Mouse (Mus musculus): ENCODE measurements around the gene 4933428G20Rik. TPM values are rescaled to one million over a fixed set of nuclear protein-coding genes. Genes with fewer than 3 reads are reported as not detected.
A peak's percentile ranks its signal among the peaks of the same experiment; 100 is the strongest.

The 4933428G20Rik gene
- total and polyA plus RNA-seq, 3 experiments = not detected

DNA sequence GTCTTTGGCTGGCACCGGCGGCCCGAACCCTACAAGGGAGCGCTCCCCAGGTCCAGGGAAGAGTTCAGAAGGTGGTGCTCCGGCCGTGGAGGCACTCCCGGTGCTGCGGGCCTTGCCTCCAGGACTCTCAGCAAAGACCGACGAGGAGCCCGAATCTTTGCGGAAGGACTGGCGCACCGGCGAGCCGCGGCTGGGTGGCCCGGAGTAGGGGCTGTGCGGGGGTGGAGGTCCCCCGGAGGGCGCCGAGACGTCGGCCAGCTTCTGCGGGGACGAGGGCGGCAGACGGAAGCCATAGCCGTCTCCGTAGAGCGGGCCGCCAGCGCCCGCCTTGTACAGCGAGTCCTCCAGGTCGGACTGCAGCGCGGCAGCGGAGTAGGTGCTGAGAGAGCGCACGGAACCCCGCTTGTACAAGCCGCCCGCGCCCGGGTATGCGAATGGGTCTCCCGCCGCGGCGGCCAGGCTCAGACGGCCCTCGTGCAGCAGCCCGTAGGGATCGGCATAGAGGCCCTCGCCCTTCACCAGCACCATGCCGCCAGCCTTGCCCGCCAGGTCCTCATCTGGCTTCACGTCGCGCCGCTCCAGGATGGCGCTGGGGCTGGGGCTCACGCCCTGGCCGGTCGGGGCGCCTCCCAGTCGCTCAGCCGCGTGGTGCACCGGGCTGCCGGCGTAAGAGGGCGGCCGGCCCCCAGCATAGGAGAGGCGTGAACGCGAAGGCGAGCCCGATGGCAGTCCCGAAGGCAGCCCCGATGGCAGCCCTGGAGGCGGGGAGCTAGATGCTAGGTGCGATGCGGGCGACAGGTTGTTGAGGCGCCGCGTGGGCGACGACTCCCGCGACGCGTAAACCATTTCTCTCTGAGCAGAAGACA, 34.5 kb upstream of the 4933428G20Rik start:
- H3K27me3 ChIP-seq (ENCODE audit: insufficient read depth, low read length) = peaks cover 59% of the 10 kb centered on the region
- peaks cover 10% of the 10 kb centered on the region for H3K9me3 ChIP-seq (replicated peaks)
- no peak for ATAC-seq (ENCODE audit: extremely low read depth, insufficient number of reproducible peaks, low FRiP score, poor library complexity, severe bottlenecking)
- DNase-seq (ENCODE audit: low spot score) = no peak
- no peaks in the 10 kb centered on the region for H3K36me3 ChIP-seq (replicated peaks)
- TF ChIP-seq GATA1 (IDR thresholded peaks at IDR 0.05; ENCODE audit: borderline replicate concordance, low read length) = no peak
- TF ChIP-seq TAL1 (conservative IDR thresholded peaks at IDR 0.05; ENCODE audit: low read depth, low read length) = no peak
- no peak for TF ChIP-seq GATA2 (IDR thresholded peaks at IDR 0.05; ENCODE audit: borderline replicate concordance, low read depth, low read length)
- no peak overlapping the region for H3K4me3 ChIP-seq (ENCODE audit: low read depth, low read length)
- peaks cover 24% of the 10 kb centered on the region for H3K4me1 ChIP-seq (ENCODE audit: insufficient read depth, low read depth, low read length)

- ATAC-seq (ENCODE audit: extremely low read depth, insufficient number of reproducible peaks, low FRiP score, poor library complexity, severe bottlenecking) = no peak
Observed at GRCm38 (mm10) chr11:97533653-97534052, 33.5 kb upstream of the 4933428G20Rik start.

DNA sequence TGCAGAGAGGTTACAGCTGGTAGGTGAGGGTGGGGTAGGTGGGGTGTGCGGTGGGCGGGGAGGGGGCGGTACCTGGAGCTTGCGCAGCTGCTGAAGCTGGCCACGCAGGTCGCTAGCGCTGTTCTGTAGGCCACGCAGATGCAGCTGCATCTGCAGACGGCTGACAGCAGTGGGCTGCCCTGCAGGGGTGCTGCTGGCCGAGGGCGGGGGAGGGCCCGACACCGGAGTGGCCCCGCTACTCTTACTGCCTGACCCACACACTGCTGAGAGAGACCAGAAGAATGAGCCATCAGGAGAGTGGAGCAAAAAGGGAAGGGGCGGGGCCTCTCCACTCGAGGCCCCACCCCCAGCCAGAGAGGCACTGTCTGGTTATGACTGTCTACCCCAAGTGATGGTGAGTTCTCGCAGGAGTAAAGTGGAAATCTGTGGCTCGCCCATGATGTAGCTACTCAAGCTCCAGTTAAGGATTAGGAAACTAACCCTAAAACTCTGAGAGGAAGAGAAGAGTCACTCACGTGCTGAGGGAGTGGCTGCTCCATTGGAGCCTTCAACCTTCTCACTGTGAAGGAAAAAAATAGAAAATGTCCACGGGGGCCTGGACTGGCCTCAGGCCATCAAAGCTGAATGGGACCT, 32.9 kb upstream of the 4933428G20Rik start:
- Histone ChIP-seq H3K36me3 (replicated peaks) (no peaks in the 10 kb centered on the region), H3K27me3 (ENCODE audit: insufficient read depth, low read length) (peaks cover 62% of the 10 kb centered on the region), H3K9me3 (replicated peaks) (peaks cover 10% of the 10 kb centered on the region), H3K4me3 (ENCODE audit: low read depth, low read length) (peak overlapping the region; percentile 41; the same call in 1 of the 2 replicates), H3K4me1 (ENCODE audit: insufficient read depth, low read depth, low read length) (peaks cover 23% of the 10 kb centered on the region)
- ATAC-seq (ENCODE audit: extremely low read depth, insufficient number of reproducible peaks, low FRiP score, poor library complexity, severe bottlenecking) = no peak
- peak; percentile 58 for DNase-seq (ENCODE audit: low spot score)
- TF ChIP-seq TAL1 (conservative IDR thresholded peaks at IDR 0.05; ENCODE audit: low read depth, low read length) (no peak), CTCF (IDR thresholded peaks at IDR 0.05; ENCODE audit: low read depth, low read length) (no peak), GATA2 (IDR thresholded peaks at IDR 0.05; ENCODE audit: borderline replicate concordance, low read depth, low read length) (no peak), GATA1 (IDR thresholded peaks at IDR 0.05; ENCODE audit: borderline replicate concordance, low read length) (no peak), POLR2AphosphoS5 (IDR thresholded peaks at IDR 0.05; ENCODE audit: insufficient replicate concordance, low read depth, low read length) (no peak)

More at GRCm38 (mm10) chr11:97533653-97534052, 33.5 kb upstream of the 4933428G20Rik start:
- peaks cover 56% of the 10 kb centered on the region for H3K27me3 ChIP-seq (ENCODE audit: insufficient read depth, low read length)
- peaks cover 10% of the 10 kb centered on the region for H3K9me3 ChIP-seq (replicated peaks)
- H3K36me3 ChIP-seq (replicated peaks) = no peaks in the 10 kb centered on the region
- TF ChIP-seq GATA2 (IDR thresholded peaks at IDR 0.05; ENCODE audit: borderline replicate concordance, low read depth, low read length) = no peak
- no peak for TF ChIP-seq POLR2AphosphoS5 (IDR thresholded peaks at IDR 0.05; ENCODE audit: insufficient replicate concordance, low read depth, low read length)
- TF ChIP-seq GATA1 (IDR thresholded peaks at IDR 0.05; ENCODE audit: borderline replicate concordance, low read length) = no peak
- TF ChIP-seq TAL1 (conservative IDR thresholded peaks at IDR 0.05; ENCODE audit: low read depth, low read length) = no peak
- no peak for TF ChIP-seq CTCF (IDR thresholded peaks at IDR 0.05; ENCODE audit: low read depth, low read length)
- DNase-seq (ENCODE audit: low spot score) = no peak
- H3K4me3 ChIP-seq (ENCODE audit: low read depth, low read length) = no peak overlapping the region
- H3K4me1 ChIP-seq (ENCODE audit: insufficient read depth, low read depth, low read length) = peaks cover 23% of the 10 kb centered on the region

DNA sequence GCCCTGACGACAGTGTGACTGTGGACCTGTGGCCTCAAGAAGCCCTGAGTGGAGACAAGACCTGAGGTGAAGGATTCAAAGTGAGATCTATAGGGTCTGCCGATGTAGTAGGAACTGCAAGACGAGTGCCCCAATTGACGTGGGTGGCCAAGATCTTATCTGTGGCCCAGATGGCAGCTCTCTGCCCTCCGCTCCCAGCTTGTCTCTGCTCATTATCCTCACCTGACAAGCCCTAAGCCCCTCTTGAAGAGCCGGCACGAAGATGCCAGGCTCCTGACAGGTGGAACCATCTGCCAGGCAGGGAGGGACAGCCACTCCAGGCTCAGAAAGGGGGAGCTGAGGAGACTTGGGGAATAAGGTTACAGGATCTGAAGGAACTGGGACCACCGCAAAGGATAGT, 32.2 kb upstream of the 4933428G20Rik start:
- TF ChIP-seq GATA2 (IDR thresholded peaks at IDR 0.05; ENCODE audit: borderline replicate concordance, low read depth, low read length) = no peak
- TF ChIP-seq TAL1 (conservative IDR thresholded peaks at IDR 0.05; ENCODE audit: low read depth, low read length) = no peak
- TF ChIP-seq GATA1 (IDR thresholded peaks at IDR 0.05; ENCODE audit: borderline replicate concordance, low read length) = no peak
- no peak for TF ChIP-seq POLR2AphosphoS5 (IDR thresholded peaks at IDR 0.05; ENCODE audit: insufficient replicate concordance, low read depth, low read length)
- no peak for TF ChIP-seq CTCF (IDR thresholded peaks at IDR 0.05; ENCODE audit: low read depth, low read length)
- ATAC-seq (ENCODE audit: extremely low read depth, insufficient number of reproducible peaks, low FRiP score, poor library complexity, severe bottlenecking) (no peak), DNase-seq (ENCODE audit: low spot score) (peak; percentile 33)
- H3K9me3 ChIP-seq (replicated peaks) = peaks cover 10% of the 10 kb centered on the region
- peak overlapping the region; percentile 73; the same call in 1 of the 2 replicates for H3K4me3 ChIP-seq (ENCODE audit: low read depth, low read length)
- H3K27me3 ChIP-seq (ENCODE audit: insufficient read depth, low read length) = peaks cover 61% of the 10 kb centered on the region
- H3K4me1 ChIP-seq (ENCODE audit: insufficient read depth, low read depth, low read length) = peaks cover 23% of the 10 kb centered on the region
- H3K36me3 ChIP-seq (replicated peaks) = no peaks in the 10 kb centered on the region

- peaks cover 58% of the 10 kb centered on the region for H3K27me3 ChIP-seq (ENCODE audit: insufficient read depth, low read length)
- H3K9me3 ChIP-seq (replicated peaks) = peaks cover 10% of the 10 kb centered on the region
- ATAC-seq (ENCODE audit: extremely low read depth, insufficient number of reproducible peaks, low FRiP score, poor library complexity, severe bottlenecking) (peak; percentile 28), DNase-seq (ENCODE audit: low spot score) (peak; percentile 82)
- H3K4me1 ChIP-seq (ENCODE audit: insufficient read depth, low read depth, low read length) = peaks cover 21% of the 10 kb centered on the region
- no peaks in the 10 kb centered on the region for H3K36me3 ChIP-seq (replicated peaks)
- TF ChIP-seq POLR2AphosphoS5 (IDR thresholded peaks at IDR 0.05; ENCODE audit: insufficient replicate concordance, low read depth, low read length) = no peak
- no peak for TF ChIP-seq TAL1 (conservative IDR thresholded peaks at IDR 0.05; ENCODE audit: low read depth, low read length)
- no peak for TF ChIP-seq GATA1 (IDR thresholded peaks at IDR 0.05; ENCODE audit: borderline replicate concordance, low read length)
- peak; percentile 89 for TF ChIP-seq CTCF (IDR thresholded peaks at IDR 0.05; ENCODE audit: low read depth, low read length)
- TF ChIP-seq GATA2 (IDR thresholded peaks at IDR 0.05; ENCODE audit: borderline replicate concordance, low read depth, low read length) = no peak
- peak overlapping the region; percentile 73 for H3K4me3 ChIP-seq (ENCODE audit: low read depth, low read length)
Observed at GRCm38 (mm10) chr11:97531381-97532260, 31.5 kb upstream of the 4933428G20Rik start.
